Comparison of ENCODE assay signal across 9 mouse cellular contexts in genomic region chr17:32830418-32830782, GRCm38 (mm10). TPM values are rescaled to one million over a fixed set of nuclear protein-coding genes. Genes with fewer than 3 reads are reported as not detected.
A peak's percentile ranks its signal among the peaks of the same experiment; 100 is the strongest.
DNase-seq lines count a peak whose midpoint lies in the region; ATAC-seq and TF ChIP-seq lines count a peak whose summit lies in the region.
"Had no signal": no experiment of that assay in that cellular context is flagged by ENCODE, and none has a peak within 500 bp of the region (broad histone marks: within the 10 kb centered on the region; RNA-seq: fewer than 3 reads in every experiment).

No protein-coding gene starts in this region.

- H3K4me3 ChIP-seq in heart, embryonic 14.5 days (ENCODE audit: control insufficient read depth in 1 of 2, insufficient read depth in 1 of 2, low read depth in 1 of 2, low read length in 2 of 2) = peak overlapping the region; percentile 79 to 89; a peak in 3 of 4 replicates
- peak overlapping the region; percentile 85 for H3K4me3 ChIP-seq in G1E (ENCODE audit: low read depth, low read length)
- peak overlapping the region; percentile 78 for H3K4me3 ChIP-seq in hindbrain, embryonic 12.5 days
- H3K4me3 ChIP-seq in midbrain, embryonic 10.5 days = peak overlapping the region; percentile 84

- H3K4me1 ChIP-seq in heart, embryonic 14.5 days (ENCODE audit: control insufficient read depth in 2 of 2, insufficient read depth in 2 of 2, low read length in 2 of 2) = peaks cover 4 to 8% of the 10 kb centered on the region in 2 experiments; a peak in 3 of 4 replicates
- peaks cover 6% of the 10 kb centered on the region for H3K4me1 ChIP-seq in G1E (ENCODE audit: insufficient read depth, low read depth, low read length)
- peaks cover 13% of the 10 kb centered on the region for H3K4me1 ChIP-seq in hindbrain, embryonic 12.5 days
- H3K4me1 ChIP-seq in midbrain, embryonic 10.5 days = peaks cover 14% of the 10 kb centered on the region

- WGBS in heart, embryonic 14.5 days = 34% methylated on average over 3 of the region's 3 CpGs
- 34% methylated on average over 3 of the region's 3 CpGs for WGBS in hindbrain, embryonic 12.5 days
- WGBS in midbrain, embryonic 10.5 days = 38% methylated on average over 3 of the region's 3 CpGs

- peaks cover 12% of the 10 kb centered on the region for H3K36me3 ChIP-seq in heart, embryonic 14.5 days (ENCODE audit: control insufficient read depth, insufficient read depth, low read length)
- H3K36me3 ChIP-seq in G1E (replicated peaks) = peaks cover 12% of the 10 kb centered on the region
- H3K36me3 ChIP-seq in hindbrain, embryonic 12.5 days = peaks cover 14% of the 10 kb centered on the region
- peaks cover 19% of the 10 kb centered on the region for H3K36me3 ChIP-seq in midbrain, embryonic 10.5 days

- no peak overlapping the region for H3K9ac ChIP-seq in heart, embryonic 14.5 days (ENCODE audit: low read length)
- peak overlapping the region; percentile 91; the same call in 1 of the 2 replicates for H3K9ac ChIP-seq in hindbrain, embryonic 12.5 days

- TF ChIP-seq CTCF in G1E (IDR thresholded peaks at IDR 0.05; ENCODE audit: low read depth, low read length) = no peak

- peak overlapping the region; percentile 83 for H3K4me2 ChIP-seq in heart, embryonic 14.5 days (ENCODE audit: low read length)
- peak overlapping the region; percentile 77 for H3K4me2 ChIP-seq in hindbrain, embryonic 12.5 days (replicated peaks)

- H3K27me3 ChIP-seq in heart, embryonic 14.5 days (ENCODE audit: control insufficient read depth, insufficient read depth, low read length) = no peaks in the 10 kb centered on the region
- no peaks in the 10 kb centered on the region; the same call in 1 of the 2 replicates for H3K27me3 ChIP-seq in G1E (ENCODE audit: insufficient read depth, low read length)
- no peaks in the 10 kb centered on the region for H3K27me3 ChIP-seq in hindbrain, embryonic 12.5 days
- H3K27me3 ChIP-seq in midbrain, embryonic 10.5 days (ENCODE audit: low read depth, poor library complexity, severe bottlenecking) = no peaks in the 10 kb centered on the region

- no peak for ATAC-seq in heart, embryonic 14.5 days (ENCODE audit: insufficient number of reproducible peaks, insufficient read depth, low FRiP score, low read depth)
- ATAC-seq in G1E (ENCODE audit: extremely low read depth, insufficient number of reproducible peaks, low FRiP score, poor library complexity, severe bottlenecking) = no peak
- no peak; the same call in 1 of the 2 replicates for ATAC-seq in hindbrain, embryonic 12.5 days (ENCODE audit: low FRiP score)

- H3K27ac ChIP-seq in heart, embryonic 14.5 days (replicated peaks in 1 of 2; ENCODE audit: control insufficient read depth in 1 of 2, insufficient read depth in 1 of 2, low read depth in 2 of 2, low read length in 2 of 2) = no peak overlapping the region
- peak overlapping the region; percentile 17; the same call in 1 of the 2 replicates for H3K27ac ChIP-seq in hindbrain, embryonic 12.5 days
- peak overlapping the region; percentile 92 for H3K27ac ChIP-seq in midbrain, embryonic 10.5 days (replicated peaks)

- H3K9me3 ChIP-seq in heart, embryonic 14.5 days (ENCODE audit: control insufficient read depth, low read length) = no peaks in the 10 kb centered on the region
- no peaks in the 10 kb centered on the region for H3K9me3 ChIP-seq in G1E (replicated peaks)
- H3K9me3 ChIP-seq in hindbrain, embryonic 12.5 days (replicated peaks) = no peaks in the 10 kb centered on the region
- no peaks in the 10 kb centered on the region for H3K9me3 ChIP-seq in midbrain, embryonic 10.5 days (replicated peaks)

- no peak for DNase-seq in heart, adult 8-10 months (ENCODE audit: low spot score)
- no peak for DNase-seq in G1E (ENCODE audit: low spot score)
- no peak for DNase-seq in midbrain, embryonic 10.5 days (ENCODE audit: low spot score)
- no peak for DNase-seq in adrenal gland, postnatal 25 days
- DNase-seq in embryo, embryonic 10.5 days (ENCODE audit: low spot score) = no peak
- DNase-seq in ovary, postnatal 10 days (ENCODE audit: low spot score) = no peak

RNA-seq across cellular contexts. Expression of gene Zfp799, which starts 0.3 kb away (rescaled TPM):
- 9.1 and 13.0 TPM in 2 replicates for polyA plus RNA-seq in heart, embryonic 14.5 days (2014; fragmentation: Nextera tagmentation; extraction: Ambion mirVana)
- total RNA-seq in heart, adult 8-10 months (2022) = 10 to 100 TPM in 2 of 4 experiments, 1 to 10 TPM in 2; 5.9 to 12.0 (median 9.9) TPM
- 17.4 and 25.8 TPM in 2 replicates for total RNA-seq in G1E (2014; fragmentation: Nextera tagmentation)
- 13.1 and 16.1 TPM in 2 replicates for total RNA-seq in G1E (2017)
- 0.32 and 2.0 TPM in 2 replicates for polyA plus RNA-seq in G1E (2012)
- 18.4 and 18.7 TPM in 2 replicates for polyA plus RNA-seq in hindbrain, embryonic 12.5 days (2016; fragmentation: Nextera tagmentation; extraction: Ambion mirVana)
- polyA plus RNA-seq in midbrain, embryonic 10.5 days (2016; fragmentation: Nextera tagmentation; extraction: Ambion mirVana) = 12.1 and 12.8 TPM in 2 replicates
- total RNA-seq in adrenal gland, postnatal 25 days (2021) = 11.5 and 17.4 TPM in 2 replicates

RNA-seq across cellular contexts. Expression of gene Zfp811, which starts 20.7 kb away (rescaled TPM):
- 0.74 and 1.3 TPM in 2 replicates for polyA plus RNA-seq in heart, embryonic 14.5 days (2014; fragmentation: Nextera tagmentation; extraction: Ambion mirVana)
- under 1 TPM; 0.16 to 0.38 (median 0.25) TPM for total RNA-seq in heart, adult 8-10 months (2022)
- total RNA-seq in G1E (2014; fragmentation: Nextera tagmentation) (0.30 TPM in 1 of 2 replicates, not detected in the other), G1E (2017) (0.06 and 0.44 TPM in 2 replicates)
- not detected in 2 replicates for polyA plus RNA-seq in G1E (2012)
- 42.9 and 46.4 TPM in 2 replicates for polyA plus RNA-seq in hindbrain, embryonic 12.5 days (2016; fragmentation: Nextera tagmentation; extraction: Ambion mirVana)
- polyA plus RNA-seq in midbrain, embryonic 10.5 days (2016; fragmentation: Nextera tagmentation; extraction: Ambion mirVana) = 30.1 and 44.5 TPM in 2 replicates
- 0.91 and 1.1 TPM in 2 replicates for total RNA-seq in adrenal gland, postnatal 25 days (2021)
- total RNA-seq: hematopoietic stem cell, adult 5-6 weeks had no signal

RNA-seq across cellular contexts. Expression of gene Zfp871, which starts 42.3 kb away (rescaled TPM):
- polyA plus RNA-seq in heart, embryonic 14.5 days (2014; fragmentation: Nextera tagmentation; extraction: Ambion mirVana) = 32.5 and 34.7 TPM in 2 replicates
- 10 to 100 TPM; 28.7 to 30.8 (median 29.3) TPM for total RNA-seq in heart, adult 8-10 months (2022)
- 102 and 115 TPM in 2 replicates for total RNA-seq in G1E (2014; fragmentation: Nextera tagmentation)
- total RNA-seq in G1E (2017) = 31.5 and 41.9 TPM in 2 replicates
- 1.0 and 1.5 TPM in 2 replicates for polyA plus RNA-seq in G1E (2012)
- polyA plus RNA-seq in hindbrain, embryonic 12.5 days (2016; fragmentation: Nextera tagmentation; extraction: Ambion mirVana) = 47.6 and 49.9 TPM in 2 replicates
- polyA plus RNA-seq in midbrain, embryonic 10.5 days (2016; fragmentation: Nextera tagmentation; extraction: Ambion mirVana) = 49.4 and 52.8 TPM in 2 replicates
- total RNA-seq in adrenal gland, postnatal 25 days (2021) = 40.0 and 63.0 TPM in 2 replicates

Comparison
In these comparisons a context has a peak if more than half of its experiments do, and no peak if none do; other contexts are left out.
1. H3K27ac ChIP-seq: peak in hindbrain, embryonic 12.5 days (single experiment) and midbrain, embryonic 10.5 days (single experiment); none in heart, embryonic 14.5 days (0 of 2).
2. RNA of gene Zfp811, which starts 20.7 kb away (polyA plus RNA-seq): 42.9 to 46.4 TPM in hindbrain, embryonic 12.5 days and 30.1 to 44.5 TPM in midbrain, embryonic 10.5 days; 0.74 to 1.3 TPM in heart, embryonic 14.5 days and not detected in G1E; every median in the first group is over 10 times any median in the second.
3. RNA of gene Zfp871, which starts 42.3 kb away (polyA plus RNA-seq): 47.6 to 49.9 TPM in hindbrain, embryonic 12.5 days, 49.4 to 52.8 TPM in midbrain, embryonic 10.5 days and 32.5 to 34.7 TPM in heart, embryonic 14.5 days; 1.0 to 1.5 TPM in G1E; every median in the first group is over 10 times any median in the second.
4. Peak in every context shown above with its lines, with median percentiles within 50 percentile points of each other: H3K4me3 ChIP-seq.